Mouse (Mus musculus) intestine, embryonic 14.5 days (tissue): ENCODE measurements around the gene Kcnq1. TPM values are rescaled to one million over a fixed set of nuclear protein-coding genes. Genes with fewer than 3 reads are reported as not detected.

Source experiments
- ATAC-seq: fragments of 200-750 bp; cut with Nextera tagmentation; replicated peaks from 2 replicates; pipeline ENCODE4 v1.8.0; 2017; ENCODE audit warnings: low read depth, moderate number of reproducible peaks, moderate TSS enrichment, moderate library complexity; ENCODE audit not compliant: low FRiP score, low TSS enrichment
- DNase-seq: peaks from one replicate; pipeline ENCODE4 v3.0.0-alpha.2; 2018; ENCODE audit warnings: low spot score
- H3K27ac ChIP-seq: fragments of 300-500 bp; sonication (generic); 2 replicates; pipeline ENCODE4 v1.5.1; 2014; ENCODE audit warnings: low read depth, mild to moderate bottlenecking, control low read depth
- H3K27me3 ChIP-seq: fragments of 300-500 bp; sonication (generic); replicated peaks from 2 replicates; pipeline ENCODE4 v1.6.1; 2014; ENCODE audit warnings: low read length, control low read depth; ENCODE audit not compliant: control insufficient read depth, insufficient read depth
- H3K36me3 ChIP-seq: fragments of 300-500 bp; sonication (generic); 2 replicates; pipeline ENCODE4 v1.6.1; 2014; ENCODE audit warnings: low read length, control low read depth; ENCODE audit not compliant: control insufficient read depth, insufficient read depth
- H3K4me1 ChIP-seq: fragments of 300-500 bp; sonication (generic); replicated peaks from 2 replicates; pipeline ENCODE4 v1.6.1; 2014; ENCODE audit warnings: low read length, control low read depth, mixed read lengths; ENCODE audit not compliant: control insufficient read depth, insufficient read depth
- H3K4me2 ChIP-seq: fragments of 300-500 bp; sonication (generic); 2 replicates; pipeline ENCODE4 v1.6.1; 2014; ENCODE audit warnings: low read length
- H3K4me3 ChIP-seq: fragments of 300-500 bp; sonication (generic); 2 replicates; pipeline ENCODE4 v1.5.1; 2014; ENCODE audit warnings: low read depth, low read length, control low read depth, mixed read lengths
- H3K9ac ChIP-seq: fragments of 300-500 bp; sonication (generic); 2 replicates; pipeline ENCODE4 v1.6.1; 2014; ENCODE audit warnings: mild to moderate bottlenecking, low read length
- H3K9me3 ChIP-seq: fragments of 300-500 bp; sonication (generic); 2 replicates; pipeline ENCODE4 v1.6.1; 2016; ENCODE audit warnings: low read length, control low read depth; ENCODE audit not compliant: control insufficient read depth
- WGBS: fragments of 180-500 bp; shearing (Covaris S2); extraction: QIAGEN DNeasy Blood & Tissue Kit; methylation state at CpG from one replicate; pipeline ENCODE4 v1.1.7; 2014; 5-methylcytosine and 5-hydroxymethylcytosine counted together
- polyA plus RNA-seq: library from polyadenylated mRNA; unstranded; fragments of >200 nt; fragmentation: Nextera tagmentation; extraction: Ambion mirVana; gene quantifications from 2 replicates; pipeline ENCODE4 v1.2.1, GENCODE M21; 2014

The Kcnq1 gene
- polyA plus RNA-seq, 1 experiment from 2014 or later = 5.3 TPM

DNA sequence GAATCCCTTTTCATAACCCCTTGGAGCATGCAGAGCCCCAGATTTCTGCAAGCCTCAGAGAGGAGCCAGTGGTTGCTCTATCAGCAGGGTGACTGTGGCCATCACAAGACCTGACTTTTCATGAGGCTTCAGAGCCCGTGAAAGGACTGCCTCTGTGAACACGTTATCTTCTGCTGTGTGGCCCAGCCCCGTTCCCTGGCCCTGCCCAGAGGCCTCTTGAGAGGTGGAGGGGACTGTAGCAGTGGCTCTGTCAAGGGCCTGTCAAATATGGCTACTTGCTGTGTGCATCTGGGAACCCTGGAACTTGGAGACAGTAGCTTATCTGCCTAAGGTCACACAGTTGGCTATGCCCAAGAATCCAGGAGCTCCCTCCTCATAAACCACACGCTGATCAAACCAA lies 5.6 kb downstream of the Kcnq1 start:
- no peak for DNase-seq
- no peaks in the 10 kb centered on the region for H3K36me3 ChIP-seq
- ATAC-seq = no peak
- 0 out of 2 replicates have a peak, but pooled peaks cover 4% of the 10 kb centered on the region for H3K4me1 ChIP-seq
- peaks cover 23% of the 10 kb centered on the region for H3K27me3 ChIP-seq
- 52% methylated on average over 4 of the region's 4 CpGs for WGBS
- no peak overlapping the region for H3K4me2 ChIP-seq
- no peak overlapping the region for H3K27ac ChIP-seq
- no peak overlapping the region for H3K9ac ChIP-seq
- no peak overlapping the region for H3K4me3 ChIP-seq
- 0 out of 2 replicates have a peak, but pooled peaks cover 3% of the 10 kb centered on the region for H3K9me3 ChIP-seq

GRCm38 (mm10) chr7:143112395-143112794 lies 6.2 kb downstream of the Kcnq1 start:
- Histone ChIP-seq H3K9me3 (0 out of 2 replicates have a peak, but pooled peaks cover 3% of the 10 kb centered on the region), H3K36me3 (no peaks in the 10 kb centered on the region), H3K4me2 (no peak overlapping the region), H3K27ac (no peak overlapping the region), H3K9ac (no peak overlapping the region), H3K4me3 (no peak overlapping the region), H3K27me3 (peaks cover 16% of the 10 kb centered on the region), H3K4me1 (no peaks in the 10 kb centered on the region)
- DNase-seq (no peak), ATAC-seq (no peak)
- WGBS = 12% methylated on average over 1 of the region's 1 CpGs

GRCm38 (mm10) chr7:143114773-143115172 lies 8.6 kb downstream of the Kcnq1 start:
- no peak overlapping the region for H3K4me2 ChIP-seq
- H3K27me3 ChIP-seq = no peaks in the 10 kb centered on the region
- DNase-seq = no peak
- H3K4me1 ChIP-seq = no peaks in the 10 kb centered on the region; the same call in 1 of the 2 replicates
- H3K4me3 ChIP-seq = no peak overlapping the region
- no peak for ATAC-seq
- H3K9ac ChIP-seq = no peak overlapping the region
- H3K36me3 ChIP-seq = no peaks in the 10 kb centered on the region
- 0 out of 2 replicates have a peak, but pooled peaks cover 3% of the 10 kb centered on the region for H3K9me3 ChIP-seq
- no peak overlapping the region for H3K27ac ChIP-seq

DNA sequence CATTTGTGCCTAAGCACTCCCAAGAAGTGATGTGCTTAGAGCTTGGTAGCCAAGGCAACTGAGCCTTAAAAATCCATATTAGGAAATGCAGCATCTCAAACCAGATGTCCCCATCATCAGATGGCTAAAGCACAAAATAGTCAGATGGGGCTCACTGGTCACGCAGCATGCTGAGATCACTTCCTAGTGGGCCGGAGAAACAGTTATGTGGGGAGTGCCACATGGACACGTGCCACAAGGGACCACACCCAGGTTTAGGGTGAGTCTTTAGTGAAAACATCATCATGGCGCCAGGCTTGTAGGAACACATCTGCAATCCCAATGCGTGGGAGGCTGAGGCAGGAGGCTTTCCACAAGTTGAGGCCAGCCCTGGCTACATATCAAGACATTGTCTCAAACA lies 10.4 kb downstream of the Kcnq1 start:
- peaks cover 5% of the 10 kb centered on the region for H3K4me1 ChIP-seq
- no peak overlapping the region for H3K9ac ChIP-seq
- no peak for DNase-seq
- H3K9me3 ChIP-seq = 0 out of 2 replicates have a peak, but pooled peaks cover 3% of the 10 kb centered on the region
- H3K4me2 ChIP-seq = no peak overlapping the region
- no peaks in the 10 kb centered on the region for H3K36me3 ChIP-seq
- no peaks in the 10 kb centered on the region for H3K27me3 ChIP-seq
- whole genome bisulfite sequencing = 80% methylated on average over 5 of the region's 5 CpGs
- H3K4me3 ChIP-seq = no peak overlapping the region
- ATAC-seq = no peak
- no peak overlapping the region for H3K27ac ChIP-seq

- no peak overlapping the region for H3K4me2 ChIP-seq
- no peaks in the 10 kb centered on the region for H3K9me3 ChIP-seq
- no peak for DNase-seq
- ATAC-seq = no peak
- H3K9ac ChIP-seq = no peak overlapping the region
- peaks cover 13% of the 10 kb centered on the region for H3K4me1 ChIP-seq
- H3K27me3 ChIP-seq = no peaks in the 10 kb centered on the region
- H3K4me3 ChIP-seq = no peak overlapping the region
- no peaks in the 10 kb centered on the region for H3K36me3 ChIP-seq
- no peak overlapping the region for H3K27ac ChIP-seq
- WGBS = 50% methylated on average over 1 of the region's 1 CpGs
These were observed 13.2 kb downstream of the Kcnq1 start for GRCm38 (mm10) chr7:143119407-143119806.

DNA sequence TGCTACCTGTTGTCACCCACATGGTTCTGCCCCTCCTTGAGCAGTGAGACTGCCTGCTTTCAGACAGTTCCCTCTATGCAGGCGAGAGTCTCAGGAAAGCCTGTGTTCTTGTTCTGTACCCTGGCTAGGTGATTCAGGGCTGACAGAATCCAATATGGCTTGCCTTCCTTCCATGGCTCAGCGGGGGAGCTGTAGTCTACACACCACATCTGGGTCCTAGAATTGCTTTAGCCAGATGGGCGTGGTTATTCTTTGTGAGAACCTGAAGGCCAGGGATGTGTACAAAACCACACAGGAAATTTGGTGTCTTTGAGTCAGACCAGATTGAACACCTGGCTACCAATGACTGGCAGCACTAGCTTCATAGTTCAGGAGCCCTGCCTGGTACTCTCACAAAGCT lies 13.7 kb downstream of the Kcnq1 start:
- Histone ChIP-seq H3K27ac (no peak overlapping the region), H3K9me3 (no peaks in the 10 kb centered on the region), H3K4me2 (no peak overlapping the region), H3K9ac (no peak overlapping the region), H3K4me1 (peaks cover 15% of the 10 kb centered on the region), H3K36me3 (no peaks in the 10 kb centered on the region), H3K4me3 (no peak overlapping the region), H3K27me3 (no peaks in the 10 kb centered on the region)
- WGBS = 72% methylated on average over 3 of the region's 3 CpGs
- DNase-seq (no peak), ATAC-seq (no peak)

- Histone ChIP-seq H3K9ac (no peak overlapping the region), H3K27me3 (no peaks in the 10 kb centered on the region), H3K4me3 (no peak overlapping the region), H3K36me3 (no peaks in the 10 kb centered on the region), H3K9me3 (no peaks in the 10 kb centered on the region), H3K4me2 (no peak overlapping the region), H3K4me1 (peaks cover 16% of the 10 kb centered on the region), H3K27ac (no peak overlapping the region)
- WGBS = 66% methylated on average over 5 of the region's 5 CpGs
- DNase-seq = no peak
- no peak; the same call in 1 of the 2 replicates for ATAC-seq
These were observed 16.0 kb downstream of the Kcnq1 start for GRCm38 (mm10) chr7:143122191-143122590.

GRCm38 (mm10) chr7:143123876-143124669 lies 17.9 kb downstream of the Kcnq1 start:
- peaks cover 16% of the 10 kb centered on the region for H3K4me1 ChIP-seq
- no peak overlapping the region for H3K9ac ChIP-seq
- H3K27ac ChIP-seq = no peak overlapping the region
- no peaks in the 10 kb centered on the region for H3K27me3 ChIP-seq
- H3K4me3 ChIP-seq = no peak overlapping the region
- 9% methylated on average over 6 of the region's 6 CpGs for WGBS
- H3K36me3 ChIP-seq = no peaks in the 10 kb centered on the region
- ATAC-seq = peak; percentile 53; the same call in 1 of the 2 replicates
- no peak for DNase-seq
- no peak overlapping the region for H3K4me2 ChIP-seq
- no peaks in the 10 kb centered on the region for H3K9me3 ChIP-seq

DNA sequence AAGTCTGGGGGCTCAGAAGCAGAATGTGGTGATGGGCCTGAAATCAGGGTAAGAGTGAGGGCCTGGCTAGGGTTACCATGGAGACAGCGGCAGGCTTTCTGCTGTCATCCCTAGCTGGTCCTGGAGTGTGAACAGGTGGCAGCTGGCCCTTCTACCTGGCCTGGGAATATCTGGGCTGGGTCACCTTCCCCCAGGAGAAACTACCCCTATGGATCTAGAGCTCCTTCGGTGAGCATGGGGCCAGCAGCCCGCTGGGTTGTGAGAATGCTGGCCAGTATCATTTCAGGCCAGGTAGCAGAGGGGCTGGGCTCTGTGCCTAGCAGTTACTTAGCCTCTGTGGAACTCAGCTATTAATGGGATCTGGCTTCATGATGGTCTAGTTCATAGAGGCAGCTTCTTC lies 18.7 kb downstream of the Kcnq1 start:
- Histone ChIP-seq H3K27me3 (no peaks in the 10 kb centered on the region), H3K27ac (no peak overlapping the region), H3K4me2 (no peak overlapping the region), H3K9me3 (no peaks in the 10 kb centered on the region), H3K4me1 (peaks cover 16% of the 10 kb centered on the region), H3K4me3 (no peak overlapping the region), H3K36me3 (no peaks in the 10 kb centered on the region), H3K9ac (no peak overlapping the region)
- WGBS = 75% methylated on average over 3 of the region's 3 CpGs
- DNase-seq = no peak
- no peak for ATAC-seq
